Mouse (Mus musculus): Measurements from ENCODE around the gene Tmtc2.

- no peak for TF ChIP-seq CTCF (IDR thresholded peaks at IDR 0.05; ENCODE audit: low read depth, low read length)
- no peak for TF ChIP-seq POLR2A (IDR thresholded peaks at IDR 0.05; ENCODE audit: extremely low read depth, insufficient read depth, low read length)
These were observed 17.2 kb downstream of the Tmtc2 start for GRCm38 (mm10) chr10:105556890-105557572.
